9 mouse cellular contexts compared by ENCODE assay signal in genomic region chr7:80116158-80116557, GRCm38 (mm10). TPM values are rescaled to one million over a fixed set of nuclear protein-coding genes. Genes with fewer than 3 reads are reported as not detected.
DNase-seq lines count a peak whose midpoint lies in the region; ATAC-seq and TF ChIP-seq lines count a peak whose summit lies in the region.
"Had no signal": no experiment of that assay in that cellular context is flagged by ENCODE, and none has a peak within 500 bp of the region (broad histone marks: within the 10 kb centered on the region; RNA-seq: fewer than 3 reads in every experiment).

No protein-coding gene starts in this region.

- WGBS in limb, embryonic 14.5 days = 75% methylated on average over 2 of the region's 2 CpGs

- peak overlapping the region; percentile 82 for H3K4me2 ChIP-seq in limb, embryonic 14.5 days (replicated peaks; ENCODE audit: low read depth, low read length, severe bottlenecking)

- H3K36me3 ChIP-seq in ES-Bruce4 (ENCODE audit: control insufficient read depth, insufficient read depth, low read length, poor library complexity, severe bottlenecking) = no peaks in the 10 kb centered on the region
- no peaks in the 10 kb centered on the region; the same call in 1 of the 2 replicates for H3K36me3 ChIP-seq in limb, embryonic 14.5 days (ENCODE audit: control insufficient read depth, insufficient read depth, low read length)

- peak overlapping the region; percentile 85; the same call in 1 of the 2 replicates for H3K9ac ChIP-seq in ES-Bruce4 (ENCODE audit: low read depth, poor library complexity, severe bottlenecking)
- H3K9ac ChIP-seq in limb, embryonic 14.5 days (ENCODE audit: low read depth, low read length, severe bottlenecking) = 0 out of 2 replicates have a peak overlapping the region, but pooled peaks have one; percentile 97

- H3K27ac ChIP-seq in ES-Bruce4 (ENCODE audit: insufficient read depth, low read length) = no peak overlapping the region
- no peak overlapping the region for H3K27ac ChIP-seq in limb, embryonic 14.5 days (replicated peaks; ENCODE audit: low read depth, low read length)

- intact Hi-C loops in heart, postnatal 14 days (cut with DNase I) = no loop called here

- ATAC-seq in limb, embryonic 14.5 days (ENCODE audit: low FRiP score, low read depth) = no peak
- ATAC-seq: Patski had no signal

- no peaks in the 10 kb centered on the region for H3K9me3 ChIP-seq in ES-Bruce4 (replicated peaks; ENCODE audit: control insufficient read depth, insufficient read depth, low read length, poor library complexity, severe bottlenecking)
- no peaks in the 10 kb centered on the region for H3K9me3 ChIP-seq in limb, embryonic 14.5 days (ENCODE audit: control insufficient read depth, low read length)

- no peaks in the 10 kb centered on the region for H3K27me3 ChIP-seq in ES-Bruce4 (ENCODE audit: control insufficient read depth, insufficient read depth, low read length, poor library complexity, severe bottlenecking)
- no peaks in the 10 kb centered on the region for H3K27me3 ChIP-seq in limb, embryonic 14.5 days (ENCODE audit: control insufficient read depth, insufficient read depth, low read length)
- H3K27me3 ChIP-seq: Patski had no signal

- peak; percentile 78 to 81 for DNase-seq in adrenal gland, postnatal 36 days
- DNase-seq in heart, postnatal 14 days = peak; percentile 47 to 54
- DNase-seq in limb, embryonic 14.5 days (ENCODE audit: low spot score) = no peak
- no peak for DNase-seq in ovary, postnatal 36 days (ENCODE audit: low spot score)
- no peak for DNase-seq in spleen, adult 18-20 months
- no peak for DNase-seq in lung, postnatal 14 days
- no peak for DNase-seq in left cerebral cortex, adult 11 months (ENCODE audit: low spot score)

- no peak for TF ChIP-seq EP300 in ES-Bruce4 (IDR thresholded peaks at IDR 0.05; ENCODE audit: insufficient read depth, low read depth, low read length)

- peaks cover 2% of the 10 kb centered on the region for H3K4me1 ChIP-seq in ES-Bruce4 (ENCODE audit: control insufficient read depth, insufficient read depth, low read length)
- H3K4me1 ChIP-seq in limb, embryonic 14.5 days (ENCODE audit: control insufficient read depth, insufficient read depth, low read length) = peaks cover 25% of the 10 kb centered on the region

- TF ChIP-seq CTCF in ES-Bruce4 (IDR thresholded peaks at IDR 0.05; ENCODE audit: low read depth, low read length) = no peak

- no peak overlapping the region for H3K4me3 ChIP-seq in ES-Bruce4 (ENCODE audit: low read depth, low read length)
- H3K4me3 ChIP-seq in limb, embryonic 14.5 days (replicated peaks; ENCODE audit: low read length) = peak overlapping the region; percentile 99; the same call in 1 of the 2 replicates

- no peak for TF ChIP-seq POLR2A in ES-Bruce4 (IDR thresholded peaks at IDR 0.05; ENCODE audit: insufficient read depth, low read length)
- TF ChIP-seq POLR2A in limb, embryonic 14.5 days (IDR thresholded peaks at IDR 0.05; ENCODE audit: borderline replicate concordance, extremely low read depth, insufficient read depth, insufficient read length) = no peak

RNA-seq across cellular contexts. Expression of gene Idh2, which starts 1.0 kb away (rescaled TPM):
- polyA plus RNA-seq in ES-Bruce4 (2011; ENCODE audit: insufficient read depth, insufficient read length, low read depth, missing spikeins) = 178 and 182 TPM in 2 replicates
- total RNA-seq in adrenal gland, postnatal 36 days (2021) = 100 to 1,000 TPM; 148 to 188 TPM
- 1,000 to 10,000 TPM; 1,322 to 1,446 TPM for total RNA-seq in heart, postnatal 14 days (2021)
- 457 and 501 TPM in 2 replicates for polyA plus RNA-seq in limb, embryonic 14.5 days (2012; rRNA removed)
- polyA plus RNA-seq in limb, embryonic 14.5 days (2014; fragmentation: Nextera tagmentation; extraction: Ambion mirVana) = 580 and 595 TPM in 2 replicates

Comparison
In these comparisons a context has a peak if more than half of its experiments do, and no peak if none do; other contexts are left out.
1. DNase-seq: peak in adrenal gland, postnatal 36 days (2 of 2) and heart, postnatal 14 days (2 of 2); none in limb, embryonic 14.5 days (single experiment), ovary, postnatal 36 days (single experiment), spleen, adult 18-20 months (0 of 2), lung, postnatal 14 days (single experiment) and left cerebral cortex, adult 11 months (single experiment).
2. RNA of gene Idh2, which starts 1.0 kb away (total RNA-seq): 1,322 to 1,446 TPM in heart, postnatal 14 days; 148 to 188 TPM in adrenal gland, postnatal 36 days; every median in the first group is over 4 times any median in the second.